Mouse (Mus musculus) heart, adult 2 months (tissue): ENCODE measurements at regions not wholly inside any gene's neighbourhood (a gene's known extent, or its start where the extent isn't known, plus 50 kb on each side); places are given as distances from the start of the nearest gene placed in this dataset.
"Not testable (repeated sequence)": the region's sequence is repeated elsewhere in the genome, so short reads cannot be mapped to it uniquely, and the experiment has no call there.

Experiments used
- DNase-seq, 2 experiments: peaks; one replicate each; pipeline ENCODE4 v3.0.0; 2021
- H3K27ac ChIP-seq: fragments of 200-600 bp; 2 replicates; pipeline ENCODE4 v1.8.1; 2022
- H3K27me3 ChIP-seq: fragments of 200-500 bp; 2 replicates; pipeline ENCODE4 v1.6.1; 2012; ENCODE audit warnings: mild to moderate bottlenecking, low read length, inconsistent platforms, mixed read lengths; ENCODE audit not compliant: control insufficient read depth, insufficient read depth
- H3K36me3 ChIP-seq: fragments of 200-500 bp; 2 replicates; pipeline ENCODE4 v1.6.1; 2012; ENCODE audit warnings: low read length, inconsistent platforms; ENCODE audit not compliant: control insufficient read depth, insufficient read depth
- H3K4me1 ChIP-seq: fragments of 200-500 bp; 2 replicates; pipeline ENCODE4 v1.6.1; 2011; ENCODE audit warnings: low read length; ENCODE audit not compliant: control insufficient read depth, insufficient read depth
- H3K4me3 ChIP-seq: fragments of 200-600 bp; 2 replicates; pipeline ENCODE4 v1.8.1; 2022
- H3K79me2 ChIP-seq: fragments of 200-500 bp; replicated peaks from 2 replicates; pipeline ENCODE4 v1.6.1; 2012; ENCODE audit warnings: mild to moderate bottlenecking, inconsistent platforms, low read length, moderate library complexity, mixed read lengths; ENCODE audit not compliant: control insufficient read depth, insufficient read depth
- H3K9ac ChIP-seq: fragments of 200-500 bp; 2 replicates; pipeline ENCODE4 v1.6.1; 2012; ENCODE audit warnings: low read depth, mild to moderate bottlenecking, control low read depth, inconsistent platforms, low read length, mixed read lengths
- CTCF ChIP-seq: fragments of 200-600 bp; IDR thresholded peaks from 2 replicates; pipeline ENCODE4 v1.8.1; 2022; ENCODE audit warnings: antibody characterized with exemption, mild to moderate bottlenecking, moderate library complexity
- EP300 ChIP-seq: fragments of 200-500 bp; IDR thresholded peaks from 2 replicates; pipeline ENCODE4 v1.6.1; 2011; ENCODE audit warnings: low read depth, low read length, control low read depth; ENCODE audit not compliant: insufficient read depth
- POLR2A ChIP-seq: fragments of 200-500 bp; IDR thresholded peaks from 2 replicates; pipeline ENCODE4 v1.6.1; 2011; ENCODE audit warnings: mild to moderate bottlenecking, low read depth, low read length, control low read depth; ENCODE audit not compliant: insufficient read depth
- WGBS: fragments of 180-500 bp; shearing (Covaris S2); methylation state at CpG from one replicate; pipeline ENCODE4 v1.1.7; 2018; 5-methylcytosine and 5-hydroxymethylcytosine counted together
- intact Hi-C: fragments of 180-260 bp; cut with DNase I; formaldehyde crosslinking; loops from one replicate; pipeline ENCODE4 v1.15.1; 2025

DNA sequence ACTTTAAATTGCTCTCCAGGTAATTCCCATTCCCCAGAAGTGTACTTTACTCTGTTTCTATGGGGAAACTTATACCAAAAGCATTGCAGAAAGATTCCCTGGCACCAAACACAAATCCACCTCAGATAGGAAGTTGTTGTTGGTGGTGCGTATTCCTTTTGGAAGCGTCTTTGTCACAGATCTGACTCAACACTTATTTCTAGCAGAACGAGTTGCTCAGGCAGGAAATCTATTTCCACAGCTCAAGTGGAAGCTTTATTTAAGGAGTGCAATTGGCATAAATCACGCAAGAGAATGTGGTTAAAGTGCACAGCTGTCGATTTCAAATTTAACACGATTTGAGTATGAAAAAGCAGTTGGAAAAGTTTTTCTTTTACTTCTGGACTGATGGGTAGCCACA, 436.9 kb upstream of the Ghitm start:
- Histone ChIP-seq H3K27ac (no peak overlapping the region), H3K79me2 (no peaks in the 10 kb centered on the region), H3K4me3 (no peak overlapping the region), H3K9ac (no peak overlapping the region), H3K27me3 (no peaks in the 10 kb centered on the region), H3K4me1 (no peaks in the 10 kb centered on the region), H3K36me3 (no peaks in the 10 kb centered on the region)
- WGBS = 52% methylated on average over 6 of the region's 6 CpGs
- DNase-seq = no peak
- intact Hi-C loops = no loop called here
- TF ChIP-seq POLR2A (no peak), EP300 (no peak), CTCF (no peak)

DNA sequence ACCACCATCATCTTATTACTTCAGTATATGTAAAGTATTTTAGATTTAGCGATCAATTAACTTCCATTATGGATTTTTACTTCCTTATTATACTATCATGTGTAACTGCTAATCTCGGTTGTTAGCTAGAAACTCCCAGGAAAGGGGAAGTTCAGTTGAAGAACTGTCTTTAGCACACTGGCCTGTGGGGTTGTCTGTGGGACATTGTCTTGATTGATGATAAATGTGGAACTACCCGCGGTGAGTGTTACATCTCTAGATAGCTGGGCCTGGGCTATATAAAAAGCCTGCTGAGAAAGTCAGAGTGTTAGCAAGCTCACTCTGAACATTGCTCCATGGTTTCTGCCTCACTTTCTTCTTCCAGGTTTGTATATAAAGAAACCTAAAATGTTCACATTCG, 423.2 kb upstream of the Ghitm start:
- no peak overlapping the region for H3K9ac ChIP-seq
- no peaks in the 10 kb centered on the region for H3K36me3 ChIP-seq
- H3K27ac ChIP-seq = no peak overlapping the region
- H3K4me3 ChIP-seq = no peak overlapping the region
- no peaks in the 10 kb centered on the region for H3K4me1 ChIP-seq
- no peaks in the 10 kb centered on the region for H3K27me3 ChIP-seq
- intact Hi-C loops = no loop called here
- WGBS = 72% methylated on average over 5 of the region's 5 CpGs
- TF ChIP-seq CTCF = no peak
- TF ChIP-seq EP300 = no peak
- TF ChIP-seq POLR2A = no peak
- DNase-seq = no peak
- H3K79me2 ChIP-seq = no peaks in the 10 kb centered on the region

DNA sequence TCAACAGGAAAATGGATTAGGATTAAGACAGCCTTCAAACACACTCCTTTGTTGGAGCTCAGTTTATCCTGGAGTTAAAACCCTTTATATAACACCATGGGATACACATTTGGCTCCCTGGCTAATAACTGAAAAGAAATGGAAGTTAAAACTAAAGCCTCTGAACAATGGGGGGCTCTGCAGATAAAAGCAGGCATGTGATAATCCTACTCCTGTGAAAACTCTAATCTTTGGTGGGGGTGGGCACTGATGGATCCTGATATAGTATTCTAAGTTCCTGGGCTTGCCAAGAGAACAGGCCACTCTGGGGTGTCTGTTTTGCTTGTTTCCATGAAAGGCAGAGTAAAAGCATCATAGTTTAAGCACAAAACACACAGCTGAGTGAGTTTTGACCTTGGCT, 388.5 kb upstream of the Ghitm start:
- DNase-seq = no peak
- no peak for TF ChIP-seq EP300
- TF ChIP-seq CTCF = no peak
- no peak for TF ChIP-seq POLR2A

DNA sequence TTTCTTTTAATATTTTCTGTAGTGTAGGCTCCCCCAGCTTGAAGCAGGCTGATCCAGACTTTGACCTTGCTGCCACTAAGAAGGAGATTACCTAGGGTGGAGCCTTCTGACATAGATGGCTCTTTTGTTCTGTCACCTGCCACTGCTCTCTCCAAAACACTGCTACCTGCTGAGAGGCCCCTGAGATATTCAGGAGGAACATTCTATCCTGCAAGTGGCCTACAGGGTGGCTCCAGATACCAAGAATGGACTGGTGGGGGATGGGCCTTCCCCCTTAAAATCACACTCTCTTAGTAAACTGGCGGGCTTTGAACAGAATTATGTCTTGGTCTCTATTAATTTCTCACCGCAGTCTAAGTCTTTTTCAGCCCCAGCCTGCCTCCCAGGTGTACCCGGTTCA, 385.6 kb upstream of the Ghitm start:
- H3K27ac ChIP-seq, DNase-seq, intact Hi-C loops, H3K27me3 ChIP-seq, H3K79me2 ChIP-seq, H3K4me1 ChIP-seq, H3K36me3 ChIP-seq, H3K9ac ChIP-seq, H3K4me3 ChIP-seq: not testable (repeated sequence)
- WGBS = 80% methylated on average over 3 of the region's 3 CpGs

More for the DNA sequence above, 388.5 kb upstream of the Ghitm start:
- Histone ChIP-seq H3K4me1 (no peaks in the 10 kb centered on the region), H3K4me3 (no peak overlapping the region), H3K27me3 (no peaks in the 10 kb centered on the region), H3K79me2 (no peaks in the 10 kb centered on the region), H3K9ac (no peak overlapping the region), H3K27ac (no peak overlapping the region), H3K36me3 (no peaks in the 10 kb centered on the region)
- intact Hi-C loops = no loop called here

DNA sequence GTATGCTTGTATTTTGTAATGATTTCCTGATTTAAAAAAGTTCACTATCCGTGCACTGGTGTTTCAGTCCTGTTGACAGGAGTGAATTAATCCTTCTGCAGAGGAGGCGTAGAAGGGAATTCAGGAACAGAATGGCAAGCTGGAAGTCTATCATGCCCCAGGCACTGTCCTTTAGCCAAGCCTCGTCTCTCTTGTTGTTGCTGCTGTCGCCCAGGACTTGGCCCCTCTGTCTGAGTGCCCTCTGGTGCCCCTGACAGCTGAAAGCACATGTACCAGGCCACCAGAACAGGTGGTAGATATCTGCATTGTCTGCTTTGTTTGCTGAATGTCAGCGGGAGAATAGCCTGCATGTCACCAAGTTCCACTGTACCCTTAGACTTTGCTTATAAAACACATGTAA, 370.2 kb upstream of the Ghitm start:
- no peak for TF ChIP-seq CTCF
- no peak for TF ChIP-seq EP300
- no peak for TF ChIP-seq POLR2A
- H3K27ac ChIP-seq = no peak overlapping the region
- DNase-seq = no peak
- H3K4me3 ChIP-seq = no peak overlapping the region
- WGBS = 57% methylated on average over 5 of the region's 5 CpGs
- H3K4me1 ChIP-seq = no peaks in the 10 kb centered on the region
- intact Hi-C loops = no loop called here
- no peaks in the 10 kb centered on the region for H3K79me2 ChIP-seq
- H3K27me3 ChIP-seq = no peaks in the 10 kb centered on the region
- no peak overlapping the region for H3K9ac ChIP-seq
- no peaks in the 10 kb centered on the region for H3K36me3 ChIP-seq

DNA sequence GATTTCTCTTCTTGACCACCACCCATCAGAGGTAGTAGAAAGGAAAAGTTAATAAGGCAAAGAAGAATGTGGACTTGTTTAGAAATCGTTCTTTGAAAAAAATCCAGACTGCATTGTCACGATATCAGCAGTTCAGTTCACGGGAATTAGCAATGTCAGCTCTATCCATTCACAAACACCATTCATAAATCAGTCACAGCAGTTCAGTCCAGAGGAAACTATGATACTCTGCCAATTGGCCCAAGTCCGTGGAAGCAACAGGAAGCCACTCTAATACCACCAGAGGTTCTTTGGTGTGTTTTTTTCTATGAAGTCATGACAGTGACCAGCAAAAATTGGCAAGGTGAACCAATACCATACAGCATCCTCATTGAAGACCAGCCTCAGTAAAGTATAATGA, 355.6 kb upstream of the Ghitm start:
- TF ChIP-seq EP300 (no peak), POLR2A (no peak), CTCF (no peak)
- no peaks in the 10 kb centered on the region for H3K27me3 ChIP-seq
- no peak overlapping the region for H3K9ac ChIP-seq
- no peak overlapping the region for H3K4me3 ChIP-seq
- H3K27ac ChIP-seq = no peak overlapping the region
- DNase-seq = no peak
- H3K36me3 ChIP-seq = no peaks in the 10 kb centered on the region
- intact Hi-C loops = no loop called here
- 69% methylated on average over 4 of the region's 4 CpGs for WGBS
- no peaks in the 10 kb centered on the region for H3K79me2 ChIP-seq
- no peaks in the 10 kb centered on the region for H3K4me1 ChIP-seq

DNA sequence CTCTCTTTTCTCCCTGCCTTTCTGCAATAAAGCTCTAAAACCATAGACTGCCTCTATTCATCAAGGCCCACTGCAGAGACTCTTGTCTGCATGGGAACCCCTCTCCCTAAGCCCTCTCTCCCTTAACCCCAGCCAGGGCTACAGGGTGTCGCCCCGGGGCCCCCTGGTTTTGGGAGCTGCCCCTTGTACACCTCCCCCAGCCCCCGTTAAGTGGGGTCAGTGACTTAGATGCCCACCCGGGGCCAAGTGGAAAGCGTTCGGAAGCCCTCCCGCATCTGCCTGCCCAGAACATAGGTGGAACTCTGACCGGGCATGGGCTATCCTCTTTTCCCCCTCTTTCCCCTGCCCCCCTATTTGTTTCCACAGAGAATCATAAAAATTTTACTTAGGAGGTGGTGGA, 350.2 kb upstream of the Ghitm start:
- TF ChIP-seq POLR2A (no peak), CTCF (no peak), EP300 (no peak)
- WGBS = 82% methylated on average over 8 of the region's 8 CpGs
- DNase-seq = no peak

More for the DNA sequence above, 350.2 kb upstream of the Ghitm start:
- Histone ChIP-seq H3K36me3 (no peaks in the 10 kb centered on the region), H3K79me2 (no peaks in the 10 kb centered on the region), H3K27ac (no peak overlapping the region), H3K4me1 (no peaks in the 10 kb centered on the region), H3K27me3 (no peaks in the 10 kb centered on the region), H3K4me3 (no peak overlapping the region), H3K9ac (no peak overlapping the region)
- intact Hi-C loops = no loop called here
